Mouse (Mus musculus) embryonic fibroblast, embryonic 13.5 days (primary cell): ENCODE measurements around the gene 1110002E22Rik.

Experiments used
- CTCF ChIP-seq: IDR thresholded peaks from 2 replicates; pipeline ENCODE4 v1.5.1; 2011; ENCODE audit warnings: mild to moderate bottlenecking, control low read depth, low read length, moderate library complexity, borderline replicate concordance; ENCODE audit not compliant: insufficient read depth
- POLR2A ChIP-seq: IDR thresholded peaks from 2 replicates; pipeline ENCODE4 v1.6.1; 2011; ENCODE audit warnings: low read depth, mild to moderate bottlenecking, control low read depth, low read length, moderate library complexity

DNA sequence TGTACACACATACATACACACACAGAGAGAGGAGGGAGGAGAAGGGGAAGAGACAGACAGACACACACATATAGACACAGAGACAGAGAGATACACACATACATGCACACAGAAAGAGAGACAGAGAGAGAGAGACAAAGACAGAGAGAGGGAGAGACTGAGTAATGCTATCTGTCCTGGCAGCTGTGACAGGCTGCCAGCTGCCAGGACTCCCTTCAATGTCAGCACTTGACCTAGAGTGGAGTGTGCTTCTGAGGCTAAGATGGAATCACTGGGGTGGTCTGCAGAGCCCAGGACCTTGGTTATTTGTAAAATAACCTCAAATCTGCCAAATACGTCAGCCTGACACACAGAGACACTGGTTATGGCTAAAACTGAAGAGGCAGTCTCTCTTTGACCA lies 32.9 kb downstream of the 1110002E22Rik start:
- TF ChIP-seq POLR2A = no peak
- no peak for TF ChIP-seq CTCF
